Comparison of ENCODE assay signal across 8 mouse cellular contexts in genomic region chr11:72002138-72002853, GRCm38 (mm10). TPM values are rescaled to one million over a fixed set of nuclear protein-coding genes. Genes with fewer than 3 reads are reported as not detected.
DNase-seq lines count a peak whose midpoint lies in the region; ATAC-seq and TF ChIP-seq lines count a peak whose summit lies in the region.

No protein-coding gene starts in this region.

- no peak overlapping the region for H3K9ac ChIP-seq in heart, embryonic 11.5 days (ENCODE audit: low read depth, low read length)

- H3K4me2 ChIP-seq in heart, embryonic 11.5 days = no peak overlapping the region

- TF ChIP-seq POLR2A in spleen, adult 2 months (IDR thresholded peaks at IDR 0.05; ENCODE audit: low read depth, low read length) = no peak
- TF ChIP-seq POLR2A in cortical plate, adult 2 months (IDR thresholded peaks at IDR 0.05; ENCODE audit: extremely low read depth, insufficient read depth, low read length) = no peak
- no peak for TF ChIP-seq POLR2A in small intestine, adult 2 months (IDR thresholded peaks at IDR 0.05; ENCODE audit: low read depth, low read length)

- WGBS in heart, embryonic 11.5 days (ENCODE audit: insufficient replicate concordance) = 39% methylated on average over 13 of the region's 13 CpGs
- 52% methylated on average over 13 of the region's 13 CpGs for WGBS in spleen, adult 2 months
- WGBS in small intestine, adult 2 months = 49% methylated on average over 13 of the region's 13 CpGs

- peak; percentile 85 for DNase-seq in heart, adult 11 months
- DNase-seq in spleen, adult 2 months (ENCODE audit: low read depth in 1 of 2, low spot score in 2 of 2) = peak in 1 of 2 experiments; percentile 14
- DNase-seq in spleen, adult 12 weeks (ENCODE audit: low spot score) = no peak
- no peak for DNase-seq in right cerebral cortex, adult 2 months (ENCODE audit: low spot score in 2 of 2)
- no peak for DNase-seq in T-cell, adult 2 months (ENCODE audit: low spot score)

- no peak overlapping the region for H3K4me3 ChIP-seq in heart, embryonic 11.5 days (ENCODE audit: low read depth, low read length)
- no peak overlapping the region for H3K4me3 ChIP-seq in spleen, adult 2 months (ENCODE audit: extremely low read depth, insufficient read depth, insufficient read length)
- H3K4me3 ChIP-seq in cortical plate, adult 2 months (ENCODE audit: insufficient read depth, low read length) = no peak overlapping the region
- H3K4me3 ChIP-seq in small intestine, adult 2 months (ENCODE audit: low read depth, low read length) = no peak overlapping the region

- no peak for ATAC-seq in heart, embryonic 11.5 days (replicated peaks; ENCODE audit: insufficient number of reproducible peaks, low FRiP score, low TSS enrichment)

- no peaks in the 10 kb centered on the region for H3K36me3 ChIP-seq in heart, embryonic 11.5 days (ENCODE audit: control insufficient read depth, insufficient read depth, low read length)
- H3K36me3 ChIP-seq in spleen, adult 2 months (ENCODE audit: control insufficient read depth, insufficient read depth, low read length) = no peaks in the 10 kb centered on the region
- no peaks in the 10 kb centered on the region for H3K36me3 ChIP-seq in small intestine, adult 2 months (ENCODE audit: control insufficient read depth, insufficient read depth, low read length)

- TF ChIP-seq CTCF in spleen, adult 2 months (IDR thresholded peaks at IDR 0.05; ENCODE audit: extremely low read depth, insufficient read depth, insufficient read length, insufficient replicate concordance) = peak; percentile 57; the same call in 1 of the 2 replicates
- TF ChIP-seq CTCF in cortical plate, adult 2 months (IDR thresholded peaks at IDR 0.05; ENCODE audit: extremely low read depth, insufficient read depth, low read length) = peak; percentile 41; the same call in 1 of the 2 replicates
- peak; percentile 71; the same call in 1 of the 2 replicates for TF ChIP-seq CTCF in small intestine, adult 2 months (IDR thresholded peaks at IDR 0.05; ENCODE audit: extremely low read depth, insufficient read length, insufficient replicate concordance, low read depth, low read length)

- no peaks in the 10 kb centered on the region for H3K27me3 ChIP-seq in heart, embryonic 11.5 days (ENCODE audit: control insufficient read depth, insufficient read depth, low read length)
- H3K27me3 ChIP-seq in spleen, adult 2 months (ENCODE audit: control insufficient read depth, insufficient read depth, low read length) = no peaks in the 10 kb centered on the region
- no peaks in the 10 kb centered on the region for H3K27me3 ChIP-seq in small intestine, adult 2 months (ENCODE audit: control insufficient read depth, insufficient read depth, low read length)

- no peaks in the 10 kb centered on the region for H3K9me3 ChIP-seq in heart, embryonic 11.5 days (replicated peaks; ENCODE audit: control insufficient read depth, low read length)

- no peak overlapping the region for H3K27ac ChIP-seq in heart, embryonic 11.5 days (ENCODE audit: low read depth, low read length)
- no peak overlapping the region for H3K27ac ChIP-seq in spleen, adult 2 months (ENCODE audit: insufficient read depth, low read length)
- no peak overlapping the region for H3K27ac ChIP-seq in cortical plate, adult 2 months (ENCODE audit: insufficient read depth, low read length)
- no peak overlapping the region for H3K27ac ChIP-seq in small intestine, adult 2 months (ENCODE audit: insufficient read depth, low read depth, low read length)

- no peaks in the 10 kb centered on the region for H3K4me1 ChIP-seq in heart, embryonic 11.5 days (ENCODE audit: control insufficient read depth, insufficient read depth, low read length)
- no peaks in the 10 kb centered on the region for H3K4me1 ChIP-seq in spleen, adult 2 months (ENCODE audit: control insufficient read depth, insufficient read depth, insufficient read length)
- no peaks in the 10 kb centered on the region for H3K4me1 ChIP-seq in cortical plate, adult 2 months (ENCODE audit: control insufficient read depth, insufficient read depth, low read length)
- H3K4me1 ChIP-seq in small intestine, adult 2 months (ENCODE audit: control insufficient read depth, insufficient read depth, insufficient read length, low read length) = no peaks in the 10 kb centered on the region

RNA-seq across cellular contexts. Expression of gene Aipl1, which starts 35.0 kb away (rescaled TPM):
- polyA plus RNA-seq in heart, embryonic 11.5 days (2014; fragmentation: Nextera tagmentation; extraction: Ambion mirVana) = 0.34 and 0.52 TPM in 2 replicates
- 0.12 and 0.19 TPM in 2 replicates for polyA plus RNA-seq in spleen, adult 2 months (2012; rRNA removed)
- 0.04 and 0.06 TPM in 2 replicates for polyA plus RNA-seq in cortical plate, adult 2 months (2012; rRNA removed)
- 0.11 and 0.14 TPM in 2 replicates for polyA plus RNA-seq in small intestine, adult 2 months (2012; rRNA removed)

RNA-seq across cellular contexts. Expression of gene Pimreg, which starts 39.5 kb away (rescaled TPM):
- polyA plus RNA-seq in heart, embryonic 11.5 days (2014; fragmentation: Nextera tagmentation; extraction: Ambion mirVana) = 98.2 and 99.0 TPM in 2 replicates
- polyA plus RNA-seq in spleen, adult 2 months (2012; rRNA removed) = 1.5 and 2.2 TPM in 2 replicates
- polyA plus RNA-seq in cortical plate, adult 2 months (2012; rRNA removed) = 0.61 and 0.92 TPM in 2 replicates
- polyA plus RNA-seq in small intestine, adult 2 months (2012; rRNA removed) = 0.81 and 1.4 TPM in 2 replicates

Comparison
In these comparisons a context has a peak if more than half of its experiments do, and no peak if none do; other contexts are left out.
1. RNA of gene Pimreg, which starts 39.5 kb away (polyA plus RNA-seq): 98.2 to 99.0 TPM in heart, embryonic 11.5 days; 1.5 to 2.2 TPM in spleen, adult 2 months, 0.81 to 1.4 TPM in small intestine, adult 2 months and 0.61 to 0.92 TPM in cortical plate, adult 2 months; every median in the first group is over 10 times any median in the second.
2. Peak in every context shown above with its lines, with median percentiles within 50 percentile points of each other: CTCF ChIP-seq.